Mouse (Mus musculus) urinary bladder, postnatal 36 days (tissue): ENCODE measurements around the gene Col6a1.
"Not testable (repeated sequence)": the region's sequence is repeated elsewhere in the genome, so short reads cannot be mapped to it uniquely, and the experiment has no call there.

ENCODE experiments used
- DNase-seq, 2 experiments: peaks; one replicate each; pipeline ENCODE4 v3.0.0; 2022; ENCODE audit warnings: low spot score in 2 of 2, mixed read lengths in 1 of 2

The Col6a1 gene

DNA sequence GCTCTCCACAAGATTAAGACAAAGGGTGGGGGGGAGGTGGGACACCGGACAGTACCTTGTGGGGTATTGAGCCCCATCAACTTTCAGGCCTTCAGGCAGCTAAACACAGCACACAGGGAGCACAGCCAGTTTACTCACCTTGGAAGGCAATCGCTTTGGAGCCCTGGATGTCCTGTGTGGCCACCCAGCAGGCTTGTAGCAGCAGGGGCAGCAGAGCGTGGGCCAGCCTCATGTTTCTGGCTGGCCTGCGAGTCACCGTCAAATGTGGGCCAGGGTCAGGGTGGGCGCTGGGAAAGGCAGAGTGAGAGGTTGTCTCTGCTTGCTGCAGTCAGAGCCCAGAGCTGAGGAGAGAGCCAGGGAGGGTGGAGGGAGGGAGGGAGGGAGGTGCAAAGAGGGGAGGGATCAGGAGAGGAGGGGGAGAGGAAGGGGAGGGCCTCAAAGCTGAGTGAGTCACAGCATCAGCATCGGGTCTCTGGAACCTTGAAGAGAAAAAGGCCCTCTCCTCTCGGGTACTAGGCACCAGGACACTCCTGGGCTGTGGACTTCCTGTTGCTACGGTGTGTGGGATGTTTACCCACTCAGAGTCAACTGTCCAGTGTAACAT is at the start of gene Col6a1:
Gene Col6a1, minus strand, starts transcription at position 487 of the 604 bp plus-strand sequence.
- DNase-seq, result no peak

DNA sequence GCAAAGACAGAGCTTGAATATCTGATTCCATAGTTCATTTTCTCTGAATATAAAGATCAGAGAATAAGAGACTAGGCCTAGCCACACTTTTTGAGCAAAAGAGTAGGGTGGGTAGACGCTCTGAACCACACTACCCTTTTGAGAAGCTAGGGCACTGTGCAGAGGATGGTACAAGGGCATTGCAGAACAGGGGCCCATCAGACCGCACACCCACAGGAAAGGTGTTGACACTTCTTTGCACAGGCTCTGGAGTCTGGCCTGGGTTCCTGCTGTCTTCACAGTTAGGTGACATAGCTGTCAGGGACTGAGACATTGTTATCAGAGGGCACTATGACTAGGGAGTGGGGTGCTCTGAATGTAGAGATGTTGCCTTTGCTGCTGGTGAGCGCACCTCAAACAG is 45.7 kb upstream of the Col6a1 start:
- no peak for DNase-seq

DNA sequence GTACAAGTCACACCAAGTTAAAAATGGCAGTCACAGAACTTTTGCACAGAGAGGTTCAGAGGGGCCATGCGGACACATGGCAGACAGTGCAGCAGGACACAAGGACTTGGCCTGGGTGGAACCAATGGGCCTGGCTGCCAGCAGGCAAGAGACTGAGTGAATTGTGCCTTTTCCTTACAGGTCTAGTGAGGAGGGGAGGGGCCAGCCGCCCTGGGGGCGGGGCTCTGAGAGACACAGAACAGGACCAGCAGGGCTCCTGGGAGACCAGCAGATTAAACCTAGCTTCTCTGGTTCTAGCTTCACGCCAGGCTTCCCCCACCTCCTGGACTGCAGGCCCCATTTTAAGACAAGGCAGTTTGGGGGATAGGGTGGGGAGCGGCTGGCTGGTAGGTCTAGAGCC is 45.1 kb upstream of the Col6a1 start:
- DNase-seq, result no peak

DNA sequence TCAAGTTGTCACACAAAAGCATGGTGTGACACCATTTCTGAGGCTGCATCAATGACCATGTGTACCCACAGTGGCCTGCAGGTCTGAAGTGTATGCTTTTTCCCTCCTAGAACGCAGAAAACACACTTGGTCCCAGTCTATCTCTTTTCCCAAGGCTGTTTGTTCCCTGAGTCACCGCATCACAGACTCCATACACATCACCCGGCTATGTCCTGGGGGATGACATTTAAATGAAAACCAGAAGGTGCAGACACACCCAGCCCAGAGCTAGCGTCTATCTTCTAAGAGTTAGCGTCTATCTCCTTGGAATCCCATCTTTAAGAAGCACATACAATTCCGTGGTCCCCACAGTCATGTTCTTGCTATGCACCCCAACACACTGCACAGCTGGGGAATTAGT is 43.6 kb upstream of the Col6a1 start:
- DNase-seq, result no peak

DNA sequence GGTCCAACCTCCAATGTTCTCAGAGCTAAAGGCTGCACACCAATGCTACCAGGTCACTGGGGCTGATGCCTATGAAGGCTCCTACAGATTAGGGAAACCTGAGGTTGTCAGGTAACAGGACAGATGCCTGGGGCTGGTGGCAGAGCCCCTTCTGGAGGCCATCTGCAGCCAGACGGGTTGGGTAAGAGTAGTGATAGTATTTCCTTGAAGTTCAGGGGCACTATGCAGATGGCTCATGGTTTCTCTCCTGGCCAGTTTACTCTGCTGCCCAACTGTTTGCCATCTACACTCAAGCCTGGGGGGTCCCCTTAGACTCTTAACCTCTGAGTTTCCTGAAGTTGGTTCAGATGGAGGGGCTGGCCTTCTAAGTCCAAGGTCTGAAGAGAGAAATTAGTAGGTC is 40.2 kb upstream of the Col6a1 start:
- no peak for DNase-seq

DNA sequence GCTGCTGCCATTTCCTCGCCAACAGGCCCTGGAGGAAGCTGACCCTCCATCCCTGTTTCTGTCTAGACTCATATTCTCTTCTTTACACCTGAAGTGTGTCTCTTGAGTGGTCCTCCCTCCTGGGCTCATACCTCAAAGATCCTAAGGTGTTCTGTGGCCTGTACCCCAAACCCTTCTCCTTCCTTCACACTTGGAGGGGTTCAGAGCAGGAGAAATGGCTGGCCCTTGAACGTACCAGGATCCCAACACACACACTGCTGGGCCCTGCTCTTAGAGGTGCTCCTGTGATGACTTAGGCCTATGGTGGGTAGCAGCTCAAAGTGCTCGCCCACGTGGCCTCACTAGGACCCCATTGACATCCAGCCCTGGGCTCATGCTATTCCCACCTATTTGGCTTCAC is 39.0 kb upstream of the Col6a1 start:
- DNase-seq, result no peak

DNA sequence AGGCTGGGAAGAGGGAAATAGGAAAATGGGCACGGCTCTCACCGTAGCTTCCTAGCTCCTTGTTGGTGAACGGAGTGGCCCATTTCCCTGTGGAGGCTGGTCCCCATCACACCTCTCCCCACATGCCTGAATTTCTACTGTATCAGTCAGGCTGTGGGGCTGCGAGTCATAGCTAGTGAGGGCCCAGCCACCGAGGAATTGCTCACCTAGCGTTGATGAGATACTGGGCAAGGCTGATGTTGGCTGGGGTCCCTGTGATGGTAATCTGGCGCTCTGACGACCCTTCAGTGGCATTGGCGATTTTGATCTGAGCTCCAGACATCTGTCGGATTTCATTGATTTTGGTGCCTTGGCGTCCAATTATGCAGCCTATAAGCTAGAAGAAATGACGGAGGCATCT is 37.0 kb upstream of the Col6a1 start:
- DNase-seq, result no peak

DNA sequence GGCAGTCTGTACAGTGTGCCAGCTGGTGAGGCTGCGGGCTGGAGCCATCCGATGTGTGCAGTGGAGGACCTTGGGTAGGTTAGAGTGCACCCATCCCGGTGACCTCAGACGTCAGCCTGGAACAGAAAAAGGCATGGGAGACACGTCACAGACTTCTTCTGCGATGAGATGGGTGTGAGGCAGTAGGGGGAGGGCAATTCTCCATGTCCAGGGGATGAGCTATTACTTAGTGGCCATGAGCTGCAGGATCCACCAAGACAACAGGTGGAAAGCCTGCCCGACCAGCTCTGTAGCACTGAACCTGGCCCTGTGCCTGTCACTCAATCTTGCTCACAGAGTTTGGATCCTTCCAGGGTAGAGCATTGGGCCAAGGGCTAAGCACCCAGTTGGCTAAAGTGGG is 36.4 kb upstream of the Col6a1 start:
- no peak for DNase-seq

DNA sequence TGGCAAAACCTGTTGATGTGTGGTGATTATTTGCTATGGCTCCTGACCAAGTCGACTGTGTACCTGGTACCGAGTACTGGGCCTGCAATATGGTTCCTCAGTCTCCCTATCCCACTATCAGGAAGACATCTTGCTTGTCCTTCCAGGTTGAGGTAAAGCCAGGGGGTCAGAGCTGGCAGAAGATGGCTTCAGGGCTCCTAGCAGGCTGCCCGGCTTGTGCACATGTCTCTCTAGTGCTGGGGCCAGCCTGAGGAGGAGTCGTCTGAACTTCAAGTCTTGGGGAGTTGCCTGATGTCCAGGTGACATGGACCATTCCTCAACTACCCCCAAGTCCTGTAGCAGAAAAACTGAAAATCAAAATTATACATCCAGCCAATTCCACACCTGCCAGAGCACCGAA is 33.9 kb upstream of the Col6a1 start:
- DNase-seq, result no peak

DNA sequence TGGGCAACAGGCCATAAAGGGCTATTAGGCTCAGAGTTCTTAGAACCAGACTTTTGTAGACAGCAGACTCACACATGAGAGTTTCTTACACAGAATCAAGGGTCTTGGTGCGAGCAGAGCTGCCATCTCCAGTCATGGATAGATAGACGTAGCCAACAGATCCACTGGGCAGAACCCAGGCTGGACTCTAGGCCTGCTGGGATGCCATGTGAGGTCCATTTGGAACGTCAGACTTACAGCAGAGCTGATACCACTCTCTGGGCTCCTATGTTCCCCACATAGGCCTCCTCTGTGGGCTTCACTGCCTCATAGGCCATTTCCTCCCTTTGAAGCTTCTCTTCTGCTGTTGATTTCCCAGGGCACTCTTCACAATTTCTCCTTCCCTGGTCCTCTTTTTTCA is 27.7 kb upstream of the Col6a1 start:
- DNase-seq, result no peak

DNA sequence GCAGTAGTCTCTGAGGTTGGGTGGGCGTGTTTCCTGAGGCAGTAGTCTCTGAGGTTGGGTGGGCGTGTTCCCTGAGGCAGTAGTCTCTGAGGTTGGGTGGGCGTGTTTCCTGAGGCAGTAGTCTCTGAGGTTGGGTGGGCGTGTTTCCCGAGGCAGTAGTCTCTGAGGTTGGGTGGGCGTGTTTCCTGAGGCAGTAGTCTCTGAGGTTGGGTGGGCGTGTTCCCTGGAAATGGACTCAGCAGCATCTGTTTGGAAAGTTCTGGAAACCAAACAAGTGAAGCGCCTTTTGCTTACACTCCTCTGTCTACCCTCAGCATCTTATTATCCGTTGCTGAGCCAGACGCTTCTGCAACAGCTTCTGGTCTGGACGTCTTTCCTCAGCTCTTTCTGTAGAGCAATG is 18.3 kb upstream of the Col6a1 start:
- DNase-seq, result not testable (repeated sequence)

DNA sequence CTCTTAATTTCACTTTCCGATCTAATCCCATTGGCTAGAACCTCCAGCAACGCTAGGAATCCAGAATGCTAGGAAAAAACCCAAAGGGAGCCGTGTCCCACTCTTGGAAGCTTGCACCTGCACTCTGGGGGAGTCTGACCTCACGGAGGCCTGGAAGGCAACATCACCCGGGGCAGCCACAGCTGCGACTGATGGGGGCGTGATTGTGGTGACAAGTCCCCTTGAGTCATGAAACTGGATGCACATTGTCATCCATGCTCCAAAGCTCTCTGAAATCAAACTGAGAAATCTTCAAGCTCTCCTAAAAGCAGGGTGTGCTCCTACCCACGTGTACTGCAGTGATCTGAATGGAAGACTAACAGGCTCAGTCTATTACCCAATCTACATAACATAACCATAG is 10.8 kb upstream of the Col6a1 start:
- no peak for DNase-seq

DNA sequence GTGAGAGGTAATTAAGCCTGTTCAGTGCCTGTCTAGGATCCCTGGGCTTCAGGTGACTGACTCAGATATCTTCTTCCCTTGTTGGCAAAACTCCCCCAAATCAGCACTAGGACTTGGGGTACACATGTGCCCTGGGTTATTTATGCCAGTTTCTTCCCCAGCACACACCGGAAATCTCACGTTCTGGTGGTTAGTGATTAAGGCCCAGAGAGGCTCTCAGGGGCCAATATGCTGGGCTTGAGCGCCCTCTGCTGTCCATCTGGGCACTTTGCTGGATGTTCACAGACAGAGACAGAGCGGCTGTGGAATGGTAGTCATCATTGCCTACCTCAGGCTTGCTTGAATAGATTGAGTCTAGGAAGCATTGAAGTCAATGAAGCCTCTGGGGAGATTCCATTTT is 9.0 kb upstream of the Col6a1 start:
- DNase-seq, result peak; percentile 69 to 80

DNA sequence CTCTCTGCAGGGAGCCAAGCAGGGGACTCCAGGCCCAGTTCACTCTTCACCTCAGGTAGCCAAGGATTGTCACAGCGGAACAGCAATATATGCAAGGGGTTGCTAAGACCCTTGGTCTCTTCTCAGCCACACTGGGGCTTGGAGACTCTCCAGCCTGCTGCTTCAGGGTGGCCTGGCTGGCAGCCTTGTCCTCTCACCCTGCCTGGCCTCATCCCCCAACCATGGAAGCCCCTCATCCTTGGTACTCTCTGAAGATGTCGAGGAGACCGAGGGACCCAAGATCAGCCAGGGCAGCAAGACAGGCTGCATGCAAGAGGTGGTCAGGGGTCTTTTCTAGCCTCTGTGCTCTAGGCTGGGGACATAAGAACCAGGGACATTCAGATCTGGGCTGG is 7.7 kb upstream of the Col6a1 start:
- DNase-seq, result no peak

DNA sequence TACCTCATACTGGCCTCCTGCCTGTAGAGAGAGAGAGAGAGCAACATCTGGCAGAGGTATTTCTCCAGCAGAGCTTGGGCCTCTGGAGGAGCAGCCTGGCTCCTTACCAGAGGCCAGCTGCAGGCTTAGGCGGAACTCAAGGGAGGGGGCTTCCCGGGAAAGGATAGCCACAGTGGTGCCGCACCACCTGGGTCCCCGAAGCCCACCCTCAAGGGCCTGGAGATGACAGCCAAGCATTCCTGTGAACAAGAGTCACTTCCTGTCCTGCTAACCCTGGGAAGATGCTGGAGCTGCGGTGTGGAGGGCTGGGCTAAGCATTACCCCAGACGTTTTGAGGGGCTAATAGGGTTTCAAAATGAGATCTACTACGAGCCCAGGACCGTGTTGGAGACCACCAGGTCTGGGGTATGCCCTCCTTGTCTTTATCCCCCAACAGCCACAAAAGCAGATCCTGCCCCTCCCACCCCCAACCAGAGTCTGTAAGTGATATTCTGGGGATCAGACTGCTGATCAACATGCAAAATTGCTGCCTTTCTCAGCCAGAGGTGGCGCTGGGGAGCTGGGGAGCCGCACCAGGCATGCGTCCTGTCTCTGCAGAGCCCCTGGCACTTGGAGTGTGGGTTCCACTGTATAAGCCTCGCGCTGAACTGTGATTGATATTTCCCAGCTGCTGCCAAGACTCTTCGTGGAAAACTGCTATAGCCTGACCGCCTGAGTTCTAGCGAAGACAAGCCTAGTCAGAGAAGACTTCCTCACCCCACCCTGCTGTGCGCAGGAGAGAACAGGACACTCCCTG is 7.1 kb upstream of the Col6a1 start:
- DNase-seq, result peak; percentile 62 to 77

DNA sequence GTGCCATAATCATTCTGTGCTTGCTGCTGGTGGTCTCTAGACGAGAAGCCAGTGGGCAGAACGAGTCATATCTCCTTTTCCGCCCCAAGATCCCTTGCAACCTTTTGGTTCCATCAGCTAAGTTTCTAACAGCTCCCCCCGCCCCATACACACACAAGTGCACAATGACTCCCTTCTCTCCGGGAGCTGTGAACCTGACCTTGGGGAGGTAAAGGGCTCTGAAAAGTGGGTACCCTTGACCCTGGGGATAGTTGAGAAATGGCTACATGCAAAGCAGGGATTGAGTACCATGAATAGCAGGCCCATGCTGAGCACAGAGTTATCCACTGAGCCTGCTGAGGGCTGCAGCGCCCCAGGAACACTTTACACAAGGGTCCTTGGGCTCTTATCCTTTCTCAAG is 6.4 kb upstream of the Col6a1 start:
- DNase-seq, result no peak

DNA sequence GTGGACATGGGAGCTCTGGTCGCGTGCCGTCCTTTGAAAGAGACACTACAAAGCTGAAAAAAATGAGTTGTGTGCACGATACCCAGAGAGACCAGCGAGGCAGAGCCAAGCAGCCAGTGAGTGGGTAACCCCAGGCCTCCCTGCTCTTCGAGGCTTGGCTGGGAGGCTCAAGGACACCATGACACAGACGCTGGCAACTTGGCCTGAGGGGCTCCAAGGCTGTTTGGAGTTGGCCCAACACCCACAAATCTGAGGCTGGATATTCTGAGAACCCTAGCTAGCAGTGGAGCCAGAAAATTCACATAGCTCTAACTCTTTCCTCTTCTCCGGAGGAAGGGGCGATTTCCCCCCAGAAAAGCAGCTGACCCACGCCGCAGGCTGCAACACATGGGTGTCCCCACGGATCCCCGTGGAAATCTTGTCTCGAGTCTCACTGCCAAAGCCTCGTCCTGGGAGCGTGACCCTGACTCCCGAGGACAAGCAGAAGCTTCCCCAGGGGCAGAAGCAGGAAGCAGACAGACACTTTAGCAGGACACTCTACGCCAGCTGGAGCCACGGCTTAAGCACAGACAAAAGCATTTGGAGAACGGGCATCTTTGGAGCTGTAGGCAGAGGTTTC is 5.8 kb upstream of the Col6a1 start:
- DNase-seq, result no peak

DNA sequence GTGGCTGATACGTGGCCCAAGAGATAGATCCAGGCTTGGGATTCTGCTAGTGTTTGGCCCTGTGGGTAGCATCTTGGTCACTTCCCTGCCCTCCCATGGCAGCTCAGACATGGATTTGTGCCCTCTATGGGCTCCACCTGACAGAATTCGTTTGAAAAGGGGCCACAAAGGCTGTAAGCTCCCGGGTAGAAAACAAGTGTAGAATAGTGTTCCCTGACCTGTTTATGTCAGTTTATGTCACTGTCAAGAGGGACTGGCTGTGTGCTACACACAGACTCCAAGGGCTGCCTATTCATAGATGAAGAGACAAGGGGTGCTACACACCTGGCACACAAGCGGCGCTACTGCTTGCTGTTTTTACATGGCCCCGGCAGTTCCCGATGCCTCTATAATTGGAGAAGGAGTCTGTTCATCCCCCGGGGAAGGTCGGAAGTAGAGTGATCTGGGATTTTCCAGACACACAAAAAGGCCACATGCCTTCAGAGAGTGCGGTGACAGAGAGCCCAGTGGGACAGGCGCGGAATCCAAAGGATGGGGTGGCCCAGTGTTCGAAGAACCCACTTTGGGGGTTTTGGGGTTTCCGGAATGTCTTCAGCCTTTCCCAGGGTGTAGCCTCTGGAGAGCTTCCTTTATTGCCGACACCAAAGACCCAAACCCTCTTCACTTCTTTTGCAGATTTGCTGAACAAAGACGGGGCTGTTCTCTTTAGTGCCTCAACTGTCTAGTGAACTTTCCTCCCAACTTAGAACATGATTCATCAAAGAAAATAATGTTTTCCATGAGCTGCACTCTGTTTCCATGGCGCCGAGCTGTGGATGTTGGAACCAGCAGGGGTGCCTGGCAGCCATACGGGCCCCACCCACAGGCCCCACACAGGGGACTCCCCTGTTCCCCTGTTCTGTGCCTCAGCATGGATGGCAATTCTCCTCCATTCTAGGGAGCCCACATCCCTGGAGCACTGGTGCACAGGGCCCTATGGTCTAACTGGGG is 4.0 kb upstream of the Col6a1 start:
- DNase-seq, result peak in 1 of 2 experiments; percentile 62

DNA sequence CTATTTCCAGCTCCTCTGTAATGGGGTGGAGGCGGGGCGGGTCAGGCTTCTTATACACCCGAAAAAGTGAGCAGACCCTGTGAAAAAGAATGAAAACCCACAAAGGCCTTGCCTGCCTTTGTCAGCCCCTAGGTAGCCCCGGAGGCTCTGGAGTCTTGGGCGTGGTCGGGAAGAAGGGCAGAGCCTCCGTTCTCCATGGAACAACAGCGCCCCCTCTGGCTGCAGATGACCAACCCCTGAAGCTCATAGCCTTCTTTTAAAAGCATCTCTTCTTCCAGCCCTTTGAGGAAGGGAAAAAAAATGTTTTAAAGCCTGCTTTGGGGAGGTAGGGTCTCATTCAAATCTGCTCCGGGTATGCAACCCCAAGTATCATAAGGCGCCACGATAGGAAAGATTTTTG is 2.4 kb upstream of the Col6a1 start:
- DNase-seq, result peak; percentile 63 to 77

DNA sequence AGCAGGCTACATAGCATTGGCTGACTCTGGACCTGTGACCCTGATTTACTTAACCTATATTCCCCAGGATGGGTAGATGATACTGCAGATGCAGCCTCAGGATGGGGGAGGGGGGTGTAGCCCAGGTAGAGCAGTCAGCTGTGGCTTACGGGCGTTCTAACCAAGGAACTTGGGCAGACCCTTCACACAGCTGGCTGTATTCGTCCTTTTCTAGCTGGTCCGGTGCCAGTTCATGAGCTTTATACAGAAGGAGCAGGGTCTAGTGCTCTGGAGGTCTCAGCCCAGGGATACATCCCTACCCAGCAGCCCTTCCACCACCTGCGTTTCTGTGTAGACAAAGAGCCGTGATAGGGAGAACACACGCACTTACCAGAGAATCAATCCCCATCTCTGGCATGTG is 1.3 kb upstream of the Col6a1 start:
- DNase-seq, result no peak

DNA sequence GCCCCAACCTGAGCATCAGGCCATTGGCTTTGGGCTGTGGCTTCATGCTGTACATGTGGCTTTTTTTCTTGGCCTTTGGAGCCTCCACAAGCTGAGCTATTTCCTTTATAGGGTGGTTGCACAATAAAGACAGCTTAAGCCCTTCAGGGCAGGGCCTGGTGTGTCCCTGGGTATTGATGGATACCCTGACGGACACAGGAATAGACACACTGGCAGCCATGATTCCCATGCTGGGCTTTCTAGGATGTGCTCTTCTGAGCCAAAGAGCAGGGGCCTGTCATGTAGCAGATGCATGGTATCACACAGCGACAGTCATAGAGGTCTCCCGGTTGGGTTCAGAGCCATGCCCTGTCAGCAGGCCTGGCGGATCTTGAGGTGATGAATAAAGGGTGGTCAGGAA is 898 bp upstream of the Col6a1 start:
- DNase-seq, result no peak

DNA sequence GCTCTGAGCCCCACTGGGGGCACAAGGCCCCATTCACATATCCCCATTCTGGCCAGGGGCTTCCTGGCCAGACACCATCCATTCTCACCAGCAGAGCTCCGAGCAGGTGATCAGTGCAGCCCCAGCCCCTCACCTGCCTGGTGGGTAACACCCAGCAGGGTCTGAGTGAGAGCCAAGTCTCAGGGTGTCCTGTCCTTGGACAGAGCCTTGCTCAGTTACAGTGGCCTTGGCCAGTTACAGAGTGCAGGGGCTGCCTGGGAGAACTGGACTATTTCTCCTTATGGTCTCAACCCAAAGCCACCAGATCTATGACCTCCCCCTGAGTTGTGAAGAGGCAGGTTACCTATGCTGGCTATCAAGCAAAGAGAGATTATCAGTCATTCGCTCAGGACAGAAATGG is 871 bp downstream of the Col6a1 start:
- DNase-seq, result no peak
